In genomic region chr1:120195947-120196346, GRCm38 (mm10) we compare ENCODE assay signal across 20 mouse cellular contexts.
"Had no signal": no experiment of that assay in that cellular context is flagged by ENCODE, and none has a peak within 500 bp of the region (broad histone marks: within the 10 kb centered on the region; RNA-seq: fewer than 3 reads in every experiment).

No protein-coding gene starts in this region.

- H3K36me3 ChIP-seq: kidney, embryonic 15.5 days; limb, embryonic 12.5 days; limb, embryonic 15.5 days; midbrain, embryonic 12.5 days; stomach, embryonic 15.5 days had no signal

- DNase-seq: kidney, adult 18-20 months; kidney, postnatal 10 days; kidney, postnatal 36 days; liver, postnatal 0 days; lung, embryonic 14.5 days; retina, postnatal 1 day; right cerebral cortex, postnatal 25 days; spleen, adult 18-20 months; thymus, postnatal 25 days had no signal

- H3K9ac ChIP-seq: kidney, embryonic 15.5 days; limb, embryonic 12.5 days; limb, embryonic 15.5 days; liver, embryonic 14.5 days; liver, postnatal 0 days; lung, embryonic 14.5 days; midbrain, embryonic 12.5 days; stomach, embryonic 15.5 days had no signal

- H3K4me1 ChIP-seq: kidney, embryonic 15.5 days; limb, embryonic 12.5 days; limb, embryonic 15.5 days; stomach, embryonic 15.5 days had no signal

- ATAC-seq: liver, postnatal 0 days; lung, postnatal 0 days; midbrain, embryonic 16.5 days had no signal

- H3K9me3 ChIP-seq: kidney, embryonic 15.5 days; limb, embryonic 12.5 days; limb, embryonic 15.5 days; stomach, embryonic 15.5 days had no signal

- H3K4me2 ChIP-seq: kidney, embryonic 15.5 days; limb, embryonic 12.5 days; limb, embryonic 15.5 days; liver, embryonic 11.5 days; lung, embryonic 14.5 days; midbrain, embryonic 12.5 days; stomach, embryonic 15.5 days had no signal

- H3K27ac ChIP-seq: kidney, embryonic 15.5 days; left cerebral cortex, adult 2 months; limb, embryonic 12.5 days; limb, embryonic 15.5 days; liver, embryonic 14.5 days; macrophage; midbrain, embryonic 12.5 days; stomach, embryonic 15.5 days had no signal

- H3K27me3 ChIP-seq: kidney, embryonic 15.5 days; limb, embryonic 12.5 days; limb, embryonic 15.5 days; stomach, embryonic 15.5 days had no signal

- H3K4me3 ChIP-seq: kidney, embryonic 15.5 days; left cerebral cortex, adult 2 months; limb, embryonic 12.5 days; limb, embryonic 15.5 days; midbrain, embryonic 12.5 days; stomach, embryonic 15.5 days had no signal
